Mouse (Mus musculus) midbrain, embryonic 15.5 days (tissue): Measurements from ENCODE around the gene Ebf1. TPM values are rescaled to one million over a fixed set of nuclear protein-coding genes. Genes with fewer than 3 reads are reported as not detected.

Experiments used
- ATAC-seq: fragments of 200-750 bp; cut with Nextera tagmentation; replicated peaks from 2 replicates; pipeline ENCODE4 v1.8.0; 2017; ENCODE audit warnings: moderate TSS enrichment
- H3K27ac ChIP-seq: fragments of 300-500 bp; sonication (generic); 2 replicates; pipeline ENCODE4 v1.5.1; 2015; ENCODE audit warnings: mild to moderate bottlenecking, inconsistent platforms
- H3K27me3 ChIP-seq: fragments of 300-500 bp; sonication (generic); replicated peaks from 2 replicates; pipeline ENCODE4 v1.6.1; 2015; ENCODE audit warnings: inconsistent platforms
- H3K36me3 ChIP-seq: fragments of 300-500 bp; sonication (generic); replicated peaks from 2 replicates; pipeline ENCODE4 v1.6.1; 2015; ENCODE audit warnings: inconsistent platforms
- H3K4me1 ChIP-seq: fragments of 300-500 bp; sonication (generic); 2 replicates; pipeline ENCODE4 v1.6.1; 2015; ENCODE audit warnings: inconsistent platforms
- H3K4me2 ChIP-seq: fragments of 300-500 bp; sonication (generic); 2 replicates; pipeline ENCODE4 v1.6.1; 2015; ENCODE audit warnings: inconsistent platforms, mild to moderate bottlenecking, moderate library complexity
- H3K4me3 ChIP-seq: fragments of 300-500 bp; sonication (generic); 2 replicates; pipeline ENCODE4 v1.5.1; 2015; ENCODE audit warnings: mild to moderate bottlenecking, inconsistent platforms
- H3K9ac ChIP-seq: fragments of 300-500 bp; sonication (generic); 2 replicates; pipeline ENCODE4 v1.6.1; 2015; ENCODE audit warnings: mild to moderate bottlenecking, inconsistent platforms
- H3K9me3 ChIP-seq: fragments of 300-500 bp; sonication (generic); 2 replicates; pipeline ENCODE4 v1.6.1; 2016; ENCODE audit warnings: inconsistent platforms
- WGBS: fragments of 180-500 bp; shearing (Covaris S2); methylation state at CpG from one replicate; pipeline ENCODE4 v1.1.7; 2015; ENCODE audit warnings: mixed read lengths; 5-methylcytosine and 5-hydroxymethylcytosine counted together
- polyA plus RNA-seq: library from polyadenylated mRNA; unstranded; fragments of >200 nt; fragmentation: Nextera tagmentation; extraction: Ambion mirVana; gene quantifications from 2 replicates; pipeline ENCODE4 v1.2.1, GENCODE M21; 2015

Gene Ebf1
- polyA plus RNA-seq, 1 experiment from 2014 or later = 68.9 TPM

GRCm38 (mm10) chr11:44822312-44822711 lies 205.2 kb downstream of the Ebf1 start:
- H3K9ac ChIP-seq = no peak overlapping the region
- H3K27me3 ChIP-seq = no peaks in the 10 kb centered on the region
- H3K4me2 ChIP-seq = no peak overlapping the region
- no peaks in the 10 kb centered on the region for H3K9me3 ChIP-seq
- H3K36me3 ChIP-seq = no peaks in the 10 kb centered on the region
- no peak for ATAC-seq
- H3K27ac ChIP-seq = no peak overlapping the region
- no peaks in the 10 kb centered on the region; the same call in 1 of the 2 replicates for H3K4me1 ChIP-seq
- H3K4me3 ChIP-seq = no peak overlapping the region

DNA sequence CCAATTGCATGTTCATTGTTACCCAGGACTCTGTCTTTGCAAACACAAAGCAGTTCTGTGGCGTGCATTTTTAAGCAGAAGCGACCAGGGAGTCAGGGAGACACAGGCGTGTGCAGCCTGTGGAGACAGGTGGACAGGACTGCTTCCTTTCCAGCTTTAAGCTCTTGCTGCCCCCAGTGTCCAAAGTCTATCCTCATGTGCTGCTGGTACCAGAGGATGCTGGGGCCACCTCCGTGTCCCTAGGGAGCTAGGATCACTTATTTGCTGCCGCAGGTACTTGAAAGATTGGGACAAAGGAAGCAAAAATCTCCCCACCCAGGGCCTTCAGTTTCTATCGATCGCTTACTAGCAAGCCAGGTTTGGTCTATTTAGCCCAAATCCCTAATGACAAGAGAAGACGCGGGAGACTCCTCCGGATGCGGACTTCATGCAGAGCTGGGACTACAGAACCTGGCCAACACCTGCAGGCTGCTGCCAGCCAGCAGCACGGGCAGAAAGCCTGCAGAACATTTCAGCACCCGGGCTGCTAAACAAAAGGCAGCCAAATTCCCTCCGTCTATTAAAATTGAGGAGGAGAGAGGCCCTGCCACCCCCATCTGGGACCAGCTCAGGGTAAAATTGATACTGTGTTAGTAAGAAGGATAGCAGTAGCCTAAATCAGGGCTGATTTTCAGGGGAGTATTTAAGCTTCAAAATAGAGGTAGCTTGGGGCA lies 215.3 kb downstream of the Ebf1 start:
- no peaks in the 10 kb centered on the region for H3K9me3 ChIP-seq
- peak overlapping the region; percentile 45 for H3K4me2 ChIP-seq
- peak overlapping the region; percentile 72 for H3K27ac ChIP-seq
- H3K4me1 ChIP-seq = peaks cover 28% of the 10 kb centered on the region
- H3K36me3 ChIP-seq = no peaks in the 10 kb centered on the region
- H3K27me3 ChIP-seq = no peaks in the 10 kb centered on the region
- 6% methylated on average over 14 of the region's 14 CpGs for WGBS
- peak overlapping the region; percentile 2; the same call in 1 of the 2 replicates for H3K4me3 ChIP-seq
- peak; percentile 53 for ATAC-seq
- H3K9ac ChIP-seq = no peak overlapping the region

- H3K4me3 ChIP-seq = peak overlapping the region; percentile 2; the same call in 1 of the 2 replicates
- H3K9ac ChIP-seq = no peak overlapping the region; the same call in 1 of the 2 replicates
- H3K4me2 ChIP-seq = peak overlapping the region; percentile 45
- H3K9me3 ChIP-seq = no peaks in the 10 kb centered on the region
- WGBS = 6% methylated on average over 4 of the region's 4 CpGs
- H3K4me1 ChIP-seq = peaks cover 30% of the 10 kb centered on the region
- peak; percentile 41 for ATAC-seq
- no peaks in the 10 kb centered on the region for H3K27me3 ChIP-seq
- no peaks in the 10 kb centered on the region for H3K36me3 ChIP-seq
- peak overlapping the region; percentile 72 for H3K27ac ChIP-seq
Observed at GRCm38 (mm10) chr11:44832940-44833254, 215.8 kb downstream of the Ebf1 start.

DNA sequence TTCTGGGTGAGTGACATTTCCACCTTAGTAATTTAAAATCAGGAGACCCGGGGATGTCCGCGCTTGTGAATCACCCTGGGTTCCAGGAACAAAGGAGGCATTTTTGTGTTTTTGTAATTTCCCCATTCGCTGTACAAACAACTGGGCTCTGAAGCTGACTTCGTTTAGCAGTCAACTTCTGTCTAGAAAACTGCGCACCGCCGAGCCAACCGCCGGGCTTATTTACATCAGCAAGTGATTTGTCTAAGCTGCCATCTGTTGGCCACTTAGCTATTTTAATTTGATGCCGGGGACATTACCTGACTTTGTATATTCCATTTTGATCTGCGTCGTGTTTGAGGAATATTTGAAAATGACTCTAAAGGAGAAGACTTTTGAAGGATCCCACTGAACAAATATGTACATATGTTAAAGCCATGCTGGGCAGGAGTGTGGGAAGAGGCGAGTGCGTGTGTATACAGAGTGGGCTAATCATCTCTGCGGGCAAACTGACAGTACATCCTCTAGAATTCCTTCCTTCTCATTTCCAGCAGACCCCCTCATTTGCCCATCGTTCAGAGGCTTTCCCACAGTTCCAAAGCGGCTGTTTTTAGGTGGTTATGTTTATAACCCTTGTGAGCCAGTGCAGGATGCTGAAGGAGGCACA lies 216.4 kb downstream of the Ebf1 start:
- Histone ChIP-seq H3K4me3 (no peak overlapping the region), H3K9ac (no peak overlapping the region; the same call in 1 of the 2 replicates), H3K9me3 (no peaks in the 10 kb centered on the region), H3K4me2 (peak overlapping the region; percentile 45), H3K27ac (peak overlapping the region; percentile 72), H3K4me1 (peaks cover 35% of the 10 kb centered on the region), H3K27me3 (no peaks in the 10 kb centered on the region), H3K36me3 (no peaks in the 10 kb centered on the region)
- ATAC-seq = no peak; the same call in 1 of the 2 replicates
- WGBS = 21% methylated on average over 18 of the region's 18 CpGs

GRCm38 (mm10) chr11:44835166-44835565 lies 218.0 kb downstream of the Ebf1 start:
- no peak for ATAC-seq
- no peak overlapping the region for H3K4me3 ChIP-seq
- 45% methylated on average over 5 of the region's 5 CpGs for WGBS
- no peaks in the 10 kb centered on the region for H3K36me3 ChIP-seq
- no peak overlapping the region for H3K4me2 ChIP-seq
- H3K9ac ChIP-seq = no peak overlapping the region
- no peaks in the 10 kb centered on the region for H3K27me3 ChIP-seq
- no peak overlapping the region for H3K27ac ChIP-seq
- no peaks in the 10 kb centered on the region for H3K9me3 ChIP-seq
- peaks cover 36% of the 10 kb centered on the region for H3K4me1 ChIP-seq

GRCm38 (mm10) chr11:44837592-44837991 lies 220.5 kb downstream of the Ebf1 start:
- Histone ChIP-seq H3K27me3 (no peaks in the 10 kb centered on the region), H3K4me1 (peaks cover 33% of the 10 kb centered on the region), H3K9me3 (no peaks in the 10 kb centered on the region), H3K27ac (no peak overlapping the region), H3K9ac (no peak overlapping the region), H3K4me3 (no peak overlapping the region), H3K4me2 (no peak overlapping the region), H3K36me3 (no peaks in the 10 kb centered on the region)
- WGBS = 37% methylated on average over 2 of the region's 2 CpGs
- peak; percentile 59 for ATAC-seq

GRCm38 (mm10) chr11:44841127-44842056 lies 224.3 kb downstream of the Ebf1 start:
- peak; percentile 77 for ATAC-seq
- H3K9me3 ChIP-seq = no peaks in the 10 kb centered on the region
- H3K4me1 ChIP-seq = peaks cover 23% of the 10 kb centered on the region
- no peak overlapping the region for H3K4me3 ChIP-seq
- H3K4me2 ChIP-seq = no peak overlapping the region
- H3K9ac ChIP-seq = no peak overlapping the region
- no peaks in the 10 kb centered on the region for H3K27me3 ChIP-seq
- WGBS = 29% methylated on average over 14 of the region's 14 CpGs
- H3K36me3 ChIP-seq = no peaks in the 10 kb centered on the region
- H3K27ac ChIP-seq = peak overlapping the region; percentile 31; the same call in 1 of the 2 replicates

GRCm38 (mm10) chr11:44851874-44852273 lies 234.8 kb downstream of the Ebf1 start:
- no peaks in the 10 kb centered on the region for H3K36me3 ChIP-seq
- H3K4me2 ChIP-seq = no peak overlapping the region
- no peak overlapping the region for H3K9ac ChIP-seq
- H3K27ac ChIP-seq = no peak overlapping the region
- no peaks in the 10 kb centered on the region for H3K4me1 ChIP-seq
- no peaks in the 10 kb centered on the region for H3K27me3 ChIP-seq
- ATAC-seq = no peak
- no peak overlapping the region for H3K4me3 ChIP-seq
- H3K9me3 ChIP-seq = no peaks in the 10 kb centered on the region
- WGBS = 80% methylated on average over 3 of the region's 3 CpGs

DNA sequence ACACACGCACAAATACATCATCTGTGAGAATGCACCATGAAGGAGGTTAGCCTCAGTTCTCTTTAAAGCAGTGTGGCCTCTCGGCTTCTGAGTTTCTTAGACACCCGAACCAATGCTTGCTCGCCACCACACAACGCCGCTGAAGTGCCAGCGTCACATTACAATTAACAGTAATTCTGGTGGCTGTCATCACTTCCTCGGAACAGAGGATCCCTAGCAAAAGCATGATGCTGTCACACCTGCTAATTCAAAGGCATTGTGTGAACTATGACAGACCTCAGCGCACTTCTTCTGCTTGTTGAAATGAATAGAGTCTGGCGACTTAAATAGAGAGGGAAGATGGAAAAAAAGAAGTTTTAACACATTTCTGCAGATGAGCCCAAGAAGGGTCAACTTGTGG lies 235.8 kb downstream of the Ebf1 start:
- 79% methylated on average over 10 of the region's 10 CpGs for WGBS
- H3K4me2 ChIP-seq = no peak overlapping the region
- H3K27me3 ChIP-seq = no peaks in the 10 kb centered on the region
- H3K4me3 ChIP-seq = no peak overlapping the region
- no peak for ATAC-seq
- H3K27ac ChIP-seq = no peak overlapping the region
- H3K9me3 ChIP-seq = no peaks in the 10 kb centered on the region
- no peaks in the 10 kb centered on the region for H3K36me3 ChIP-seq
- H3K9ac ChIP-seq = no peak overlapping the region
- H3K4me1 ChIP-seq = no peaks in the 10 kb centered on the region

DNA sequence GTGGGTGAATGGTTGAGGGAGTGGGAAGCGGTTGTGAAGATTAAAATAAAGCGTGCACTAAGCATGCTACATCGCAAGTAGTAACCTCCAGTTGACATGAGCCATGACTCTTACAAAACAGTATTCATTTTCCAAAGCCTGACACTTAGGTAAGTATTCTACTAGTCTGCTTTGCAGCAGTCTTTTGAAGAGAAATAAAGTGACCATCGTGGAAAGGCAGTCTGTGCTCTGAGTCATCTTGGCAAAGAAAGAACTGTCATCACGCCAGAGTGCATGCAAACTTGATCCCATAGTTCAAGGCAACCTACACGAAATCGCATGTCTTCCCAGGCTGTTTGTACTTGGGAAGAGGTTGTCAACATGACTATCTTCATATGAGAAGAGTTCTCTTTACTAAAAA lies 237.4 kb downstream of the Ebf1 start:
- Histone ChIP-seq H3K9ac (no peak overlapping the region), H3K9me3 (no peaks in the 10 kb centered on the region), H3K4me2 (no peak overlapping the region), H3K4me3 (no peak overlapping the region), H3K4me1 (no peaks in the 10 kb centered on the region), H3K36me3 (no peaks in the 10 kb centered on the region), H3K27ac (no peak overlapping the region), H3K27me3 (no peaks in the 10 kb centered on the region)
- 89% methylated on average over 7 of the region's 7 CpGs for WGBS
- ATAC-seq = no peak

- no peak overlapping the region for H3K4me3 ChIP-seq
- no peaks in the 10 kb centered on the region for H3K36me3 ChIP-seq
- no peak overlapping the region for H3K9ac ChIP-seq
- no peak overlapping the region for H3K4me2 ChIP-seq
- no peaks in the 10 kb centered on the region for H3K4me1 ChIP-seq
- H3K27me3 ChIP-seq = no peaks in the 10 kb centered on the region
- H3K27ac ChIP-seq = no peak overlapping the region
- no peak for ATAC-seq
- 59% methylated on average over 5 of the region's 5 CpGs for WGBS
- no peaks in the 10 kb centered on the region for H3K9me3 ChIP-seq
Observed at GRCm38 (mm10) chr11:44861108-44861507, 244.0 kb downstream of the Ebf1 start.

GRCm38 (mm10) chr11:44863910-44864309 lies 246.8 kb downstream of the Ebf1 start:
- no peak overlapping the region for H3K4me2 ChIP-seq
- no peaks in the 10 kb centered on the region for H3K27me3 ChIP-seq
- H3K4me3 ChIP-seq = no peak overlapping the region
- no peaks in the 10 kb centered on the region for H3K36me3 ChIP-seq
- ATAC-seq = no peak
- no peak overlapping the region for H3K27ac ChIP-seq
- no peaks in the 10 kb centered on the region for H3K9me3 ChIP-seq
- 54% methylated on average over 8 of the region's 8 CpGs for WGBS
- H3K4me1 ChIP-seq = peaks cover 8% of the 10 kb centered on the region; the same call in 1 of the 2 replicates
- H3K9ac ChIP-seq = no peak overlapping the region
